Mouse (Mus musculus) thymus, adult 2 months (tissue): ENCODE measurements around the gene 1110032F04Rik. TPM values are rescaled to one million over a fixed set of nuclear protein-coding genes. Genes with fewer than 3 reads are reported as not detected.
"Not testable (repeated sequence)": the region's sequence is repeated elsewhere in the genome, so short reads cannot be mapped to it uniquely, and the experiment has no call there.

Experiments used
- DNase-seq: peaks from one replicate; pipeline ENCODE4 v3.0.0; 2021
- H3K27ac ChIP-seq: fragments of 200-500 bp; 2 replicates; pipeline ENCODE4 v1.5.1; 2012; ENCODE audit warnings: low read length, control low read depth; ENCODE audit not compliant: control insufficient read depth, insufficient read depth
- H3K27me3 ChIP-seq: fragments of 200-500 bp; 2 replicates; pipeline ENCODE4 v1.6.1; 2012; ENCODE audit warnings: mild to moderate bottlenecking, low read length, moderate library complexity, mixed read lengths; ENCODE audit not compliant: control insufficient read depth, insufficient read depth
- H3K36me3 ChIP-seq: fragments of 200-500 bp; 2 replicates; pipeline ENCODE4 v1.6.1; 2012; ENCODE audit warnings: mild to moderate bottlenecking, low read length, moderate library complexity; ENCODE audit not compliant: control insufficient read depth, insufficient read depth
- H3K4me1 ChIP-seq: fragments of 200-500 bp; replicated peaks from 2 replicates; pipeline ENCODE4 v1.6.1; 2012; ENCODE audit warnings: low read length; ENCODE audit not compliant: control insufficient read depth, insufficient read depth
- H3K4me3 ChIP-seq: fragments of 200-500 bp; 2 replicates; pipeline ENCODE4 v1.5.1; 2012; ENCODE audit warnings: mild to moderate bottlenecking, low read length, control low read depth, moderate library complexity; ENCODE audit not compliant: control insufficient read depth, insufficient read depth
- CTCF ChIP-seq: fragments of 200-500 bp; IDR thresholded peaks from 2 replicates; pipeline ENCODE4 v1.5.1; 2012; ENCODE audit warnings: mild to moderate bottlenecking, control low read depth, low read length, moderate library complexity, borderline replicate concordance; ENCODE audit not compliant: control insufficient read depth, poor library complexity, insufficient read depth; ENCODE audit errors: extremely low read depth
- POLR2A ChIP-seq: fragments of 200-500 bp; IDR thresholded peaks from 2 replicates; pipeline ENCODE4 v1.6.1; 2012; ENCODE audit warnings: mild to moderate bottlenecking, low read length, control low read depth, moderate library complexity; ENCODE audit not compliant: control insufficient read depth, poor library complexity, insufficient read depth; ENCODE audit errors: extremely low read depth
- WGBS: fragments of 180-500 bp; shearing (Covaris S2); methylation state at CpG from one replicate; pipeline ENCODE4 v1.1.7; 2018; 5-methylcytosine and 5-hydroxymethylcytosine counted together
- polyA plus RNA-seq: library from polyadenylated mRNA; depleted of rRNA; stranded (reverse); fragments of >200 nt; gene quantifications from 2 replicates; pipeline ENCODE4 v1.2.3, GENCODE M21; 2012

1110032F04Rik gene
- polyA plus RNA-seq, 1 experiment, result 5.8 TPM

GRCm38 (mm10) chr3:68869691-68870567 lies 543 bp downstream of the 1110032F04Rik start:
- H3K27ac ChIP-seq, result no peak overlapping the region
- H3K27me3 ChIP-seq, result peaks cover 4% of the 10 kb centered on the region; the same call in 1 of the 2 replicates
- TF ChIP-seq CTCF (peak; percentile 10; the same call in 1 of the 2 replicates), POLR2A (no peak)
- peaks cover 13% of the 10 kb centered on the region for H3K4me1 ChIP-seq
- no peaks in the 10 kb centered on the region for H3K36me3 ChIP-seq
- DNase-seq, result peak; percentile 45
- peak overlapping the region; percentile 57 for H3K4me3 ChIP-seq
- WGBS, result 2% methylated on average over 96 of the region's 96 CpGs

- Histone ChIP-seq H3K27ac (no peak overlapping the region), H3K4me1 (peaks cover 13% of the 10 kb centered on the region), H3K27me3 (peaks cover 4% of the 10 kb centered on the region; the same call in 1 of the 2 replicates), H3K36me3 (no peaks in the 10 kb centered on the region), H3K4me3 (peak overlapping the region; percentile 57)
- TF ChIP-seq CTCF (no peak), POLR2A (no peak)
- 23% methylated on average over 15 of the region's 15 CpGs for WGBS
- DNase-seq, result peak; percentile 3
Measured at GRCm38 (mm10) chr3:68870568-68870950, 1.2 kb downstream of the 1110032F04Rik start.

- peaks cover 10% of the 10 kb centered on the region for H3K4me1 ChIP-seq
Measured at GRCm38 (mm10) chr3:68874079-68874478, 4.7 kb downstream of the 1110032F04Rik start.

GRCm38 (mm10) chr3:68886845-68887244 lies 17.5 kb downstream of the 1110032F04Rik start:
- TF ChIP-seq CTCF (no peak), POLR2A (no peak)
- DNase-seq, result no peak
- 94% methylated on average over 5 of the region's 5 CpGs for WGBS
- no peak overlapping the region for H3K4me3 ChIP-seq
- no peaks in the 10 kb centered on the region for H3K27me3 ChIP-seq
- no peak overlapping the region for H3K27ac ChIP-seq
- H3K4me1 ChIP-seq, result no peaks in the 10 kb centered on the region
- H3K36me3 ChIP-seq, result 0 out of 2 replicates have a peak, but pooled peaks cover under 1% of the 10 kb centered on the region

More at GRCm38 (mm10) chr3:68874079-68874478, 4.7 kb downstream of the 1110032F04Rik start:
- WGBS, result 95% methylated on average over 2 of the region's 2 CpGs
- TF ChIP-seq POLR2A (no peak), CTCF (no peak)
- Histone ChIP-seq H3K27me3 (peaks cover 4% of the 10 kb centered on the region; the same call in 1 of the 2 replicates), H3K36me3 (no peaks in the 10 kb centered on the region), H3K4me3 (no peak overlapping the region), H3K27ac (no peak overlapping the region)
- no peak for DNase-seq

- Histone ChIP-seq H3K4me1 (no peaks in the 10 kb centered on the region), H3K36me3 (peaks cover 41% of the 10 kb centered on the region), H3K4me3 (no peak overlapping the region), H3K27ac (no peak overlapping the region), H3K27me3 (no peaks in the 10 kb centered on the region)
- TF ChIP-seq POLR2A (no peak), CTCF (no peak)
- no peak for DNase-seq
- 98% methylated on average over 4 of the region's 4 CpGs for WGBS
Measured at GRCm38 (mm10) chr3:68895426-68895825, 26.0 kb downstream of the 1110032F04Rik start.

GRCm38 (mm10) chr3:68897154-68897553 lies 27.8 kb downstream of the 1110032F04Rik start:
- no peak overlapping the region for H3K4me3 ChIP-seq
- H3K27ac ChIP-seq, result no peak overlapping the region
- no peaks in the 10 kb centered on the region for H3K4me1 ChIP-seq
- no peak for DNase-seq
- 96% methylated on average over 5 of the region's 5 CpGs for WGBS
- peaks cover 37% of the 10 kb centered on the region for H3K36me3 ChIP-seq
- no peak for TF ChIP-seq CTCF
- no peak for TF ChIP-seq POLR2A
- no peaks in the 10 kb centered on the region for H3K27me3 ChIP-seq

GRCm38 (mm10) chr3:68902636-68903035 lies 33.2 kb downstream of the 1110032F04Rik start:
- 98% methylated on average over 20 of the region's 20 CpGs for WGBS
- not testable (repeated sequence) for H3K4me3 ChIP-seq, H3K27ac ChIP-seq, H3K27me3 ChIP-seq, H3K4me1 ChIP-seq, DNase-seq
- H3K36me3 ChIP-seq, result peaks cover 16% of the 10 kb centered on the region
